Mouse (Mus musculus): ENCODE measurements around the gene Klhl10. TPM values are rescaled to one million over a fixed set of nuclear protein-coding genes. Genes with fewer than 3 reads are reported as not detected.

The Klhl10 gene
- polyA plus RNA-seq (2015; fragmentation: Nextera tagmentation; extraction: Ambion mirVana), result 0.32 and 0.47 TPM in 2 replicates

GRCm38 (mm10) chr11:100441797-100442196, at the start of gene Klhl10, which contains the start of gene Nt5c3b:
Klhl10 (plus strand) TSS chr11:100441917.
Nt5c3b (minus strand) TSS chr11:100441808.

GRCm38 (mm10) chr11:100397600-100398389, 43.9 kb upstream of the Klhl10 start, which contains the start of gene Jup:
Jup (minus strand) TSS chr11:100397763.

GRCm38 (mm10) chr11:100414021-100414913, 27.4 kb upstream of the Klhl10 start, which contains the start of gene P3h4:
P3h4 (minus strand) TSS chr11:100414836.

GRCm38 (mm10) chr11:100414914-100415822, 26.5 kb upstream of the Klhl10 start, which contains the start of gene Fkbp10:
Fkbp10 (plus strand) TSS chr11:100415697.

GRCm38 (mm10) chr11:100472197-100472934, 30.6 kb downstream of the Klhl10 start, which contains the start of gene Klhl11:
Klhl11 (minus strand) TSS chr11:100472741.

Small RNAs within 50 kb of the gene (microRNA-seq; reads per million reads assigned to microRNA genes)
- gene Gm27374, result not detected
- gene Mir7116, result 0.87 reads per million

Other genes with a start within 250 kb of the Klhl10 start
- 0.09 and 0.15 TPM in 2 replicates for gene Krt9, start 248.7 kb upstream of the Klhl10 start, polyA plus RNA-seq (2015; fragmentation: Nextera tagmentation; extraction: Ambion mirVana)
- gene Krt14, start 234.4 kb upstream of the Klhl10 start, polyA plus RNA-seq (2015; fragmentation: Nextera tagmentation; extraction: Ambion mirVana), result 0.54 and 0.75 TPM in 2 replicates
- gene Krt16, start 193.0 kb upstream of the Klhl10 start, polyA plus RNA-seq (2015; fragmentation: Nextera tagmentation; extraction: Ambion mirVana), result not detected in 2 replicates
- gene Krt17, start 180.9 kb upstream of the Klhl10 start, polyA plus RNA-seq (2015; fragmentation: Nextera tagmentation; extraction: Ambion mirVana), result 1.7 and 3.1 TPM in 2 replicates
- gene Krt42, start 172.0 kb upstream of the Klhl10 start, polyA plus RNA-seq (2015; fragmentation: Nextera tagmentation; extraction: Ambion mirVana), result 0.17 and 0.25 TPM in 2 replicates
- 1,292 and 1,377 TPM in 2 replicates for gene Eif1, start 122.0 kb upstream of the Klhl10 start, polyA plus RNA-seq (2015; fragmentation: Nextera tagmentation; extraction: Ambion mirVana)
- gene Gast, start 107.5 kb upstream of the Klhl10 start, polyA plus RNA-seq (2015; fragmentation: Nextera tagmentation; extraction: Ambion mirVana), result 0.59 TPM in 1 of 2 replicates, not detected in the other
- gene Hap1, start 85.8 kb upstream of the Klhl10 start, polyA plus RNA-seq (2015; fragmentation: Nextera tagmentation; extraction: Ambion mirVana), result 386 and 429 TPM in 2 replicates
- 30.2 and 33.8 TPM in 2 replicates for gene Jup, start 44.2 kb upstream of the Klhl10 start, polyA plus RNA-seq (2015; fragmentation: Nextera tagmentation; extraction: Ambion mirVana)
- 21.1 and 21.9 TPM in 2 replicates for gene P3h4, start 27.1 kb upstream of the Klhl10 start, polyA plus RNA-seq (2015; fragmentation: Nextera tagmentation; extraction: Ambion mirVana)
- 25.5 and 29.5 TPM in 2 replicates for gene Fkbp10, start 26.2 kb upstream of the Klhl10 start, polyA plus RNA-seq (2015; fragmentation: Nextera tagmentation; extraction: Ambion mirVana)
- gene Nt5c3b, start 109 bp upstream of the Klhl10 start, polyA plus RNA-seq (2015; fragmentation: Nextera tagmentation; extraction: Ambion mirVana), result 99.7 and 103 TPM in 2 replicates
- gene Klhl11, start 30.8 kb downstream of the Klhl10 start, polyA plus RNA-seq (2015; fragmentation: Nextera tagmentation; extraction: Ambion mirVana), result 8.3 and 8.5 TPM in 2 replicates
- gene Acly, start 86.1 kb downstream of the Klhl10 start, polyA plus RNA-seq (2015; fragmentation: Nextera tagmentation; extraction: Ambion mirVana), result 118 and 128 TPM in 2 replicates
- gene Ttc25, start 103.7 kb downstream of the Klhl10 start, polyA plus RNA-seq (2015; fragmentation: Nextera tagmentation; extraction: Ambion mirVana), result 1.3 and 2.2 TPM in 2 replicates
- 170 and 228 TPM in 2 replicates for gene Cnp, start 133.0 kb downstream of the Klhl10 start, polyA plus RNA-seq (2015; fragmentation: Nextera tagmentation; extraction: Ambion mirVana)
- 65.0 and 77.4 TPM in 2 replicates for gene Nkiras2, start 177.3 kb downstream of the Klhl10 start, polyA plus RNA-seq (2015; fragmentation: Nextera tagmentation; extraction: Ambion mirVana)
- 208 and 230 TPM in 2 replicates for gene Dnajc7, start 178.3 kb downstream of the Klhl10 start, polyA plus RNA-seq (2015; fragmentation: Nextera tagmentation; extraction: Ambion mirVana)

All from neural tube, postnatal 0 days (tissue).